Mouse (Mus musculus) limb, embryonic 12.5 days (tissue): ENCODE results near the gene Ier3. TPM values are rescaled to one million over a fixed set of nuclear protein-coding genes. Genes with fewer than 3 reads are reported as not detected.
A peak's percentile ranks its signal among the peaks of the same experiment; 100 is the strongest.

Source experiments
- ATAC-seq: fragments of 200-750 bp; cut with Nextera tagmentation; 2 replicates; pipeline ENCODE4 v1.8.0; 2017; ENCODE audit warnings: low read depth, moderate TSS enrichment; ENCODE audit not compliant: insufficient number of reproducible peaks, insufficient read depth, low FRiP score, low TSS enrichment
- H3K27ac ChIP-seq: fragments of 300-500 bp; sonication (generic); 2 replicates; pipeline ENCODE4 v1.5.1; 2016; ENCODE audit warnings: mild to moderate bottlenecking, moderate library complexity
- H3K27me3 ChIP-seq: fragments of 300-500 bp; sonication (generic); 2 replicates; pipeline ENCODE4 v1.6.1; 2016; ENCODE audit warnings: mild to moderate bottlenecking, moderate library complexity
- H3K36me3 ChIP-seq: fragments of 300-500 bp; sonication (generic); 2 replicates; pipeline ENCODE4 v1.6.1; 2016; ENCODE audit warnings: mild to moderate bottlenecking, moderate library complexity
- H3K4me1 ChIP-seq: fragments of 300-500 bp; sonication (generic); replicated peaks from 2 replicates; pipeline ENCODE4 v1.6.1; 2016
- H3K4me2 ChIP-seq: fragments of 300-500 bp; sonication (generic); 2 replicates; pipeline ENCODE4 v1.6.1; 2016; ENCODE audit warnings: mild to moderate bottlenecking, moderate library complexity
- H3K4me3 ChIP-seq: fragments of 300-500 bp; sonication (generic); replicated peaks from 2 replicates; pipeline ENCODE4 v1.5.1; 2016; ENCODE audit warnings: mild to moderate bottlenecking
- H3K9ac ChIP-seq: fragments of 300-500 bp; sonication (generic); replicated peaks from 2 replicates; pipeline ENCODE4 v1.6.1; 2016; ENCODE audit warnings: mild to moderate bottlenecking, moderate library complexity
- H3K9me3 ChIP-seq: fragments of 300-500 bp; sonication (generic); 2 replicates; pipeline ENCODE4 v1.6.1; 2016; ENCODE audit warnings: mild to moderate bottlenecking, moderate library complexity
- WGBS: fragments of 180-500 bp; shearing (Covaris S2); methylation state at CpG from one replicate; pipeline ENCODE4 v1.1.7; 2016; 5-methylcytosine and 5-hydroxymethylcytosine counted together
- polyA plus RNA-seq: library from polyadenylated mRNA; unstranded; fragments of >200 nt; fragmentation: Nextera tagmentation; extraction: Ambion mirVana; gene quantifications from 2 replicates; pipeline ENCODE4 v1.2.1, GENCODE M21; 2016

The Ier3 gene
- polyA plus RNA-seq, 1 experiment from 2014 or later: 9.9 TPM

- Histone ChIP-seq H3K9me3 (no peaks in the 10 kb centered on the region), H3K9ac (no peak overlapping the region), H3K27ac (no peak overlapping the region), H3K4me2 (no peak overlapping the region), H3K4me3 (no peak overlapping the region), H3K27me3 (no peaks in the 10 kb centered on the region), H3K4me1 (peaks cover 6% of the 10 kb centered on the region), H3K36me3 (peaks cover 42% of the 10 kb centered on the region)
- WGBS: 98% methylated on average over 1 of the region's 1 CpGs
- no peak for ATAC-seq
These were observed 37.9 kb downstream of the Ier3 start for GRCm38 (mm10) chr17:35859371-35859770.

- Histone ChIP-seq H3K4me2 (no peak overlapping the region), H3K27me3 (no peaks in the 10 kb centered on the region), H3K4me1 (peaks cover 11% of the 10 kb centered on the region), H3K9ac (no peak overlapping the region), H3K36me3 (peaks cover 41% of the 10 kb centered on the region), H3K4me3 (no peak overlapping the region), H3K27ac (no peak overlapping the region), H3K9me3 (no peaks in the 10 kb centered on the region)
- ATAC-seq: no peak
- 77% methylated on average over 2 of the region's 2 CpGs for WGBS
These were observed 38.4 kb downstream of the Ier3 start for GRCm38 (mm10) chr17:35859835-35860234.

GRCm38 (mm10) chr17:35860831-35861197, 39.3 kb downstream of the Ier3 start:
- H3K9me3 ChIP-seq: no peaks in the 10 kb centered on the region
- ATAC-seq: peak; percentile 1; the same call in 1 of the 2 replicates
- peak overlapping the region; percentile 92 for H3K27ac ChIP-seq
- H3K36me3 ChIP-seq: peaks cover 35% of the 10 kb centered on the region
- peak overlapping the region; percentile 79 for H3K9ac ChIP-seq
- H3K4me3 ChIP-seq: peak overlapping the region; percentile 73
- H3K4me2 ChIP-seq: peak overlapping the region; percentile 67
- peaks cover 15% of the 10 kb centered on the region for H3K4me1 ChIP-seq
- WGBS: 5% methylated on average over 12 of the region's 12 CpGs
- H3K27me3 ChIP-seq: no peaks in the 10 kb centered on the region

GRCm38 (mm10) chr17:35861198-35861857, 39.8 kb downstream of the Ier3 start, which contains the start of gene Nrm:
TSS of gene Nrm (plus strand) at chr17:35861318.
- H3K27ac ChIP-seq: peak within 1 kb of the TSS; percentile 92
- H3K4me1 ChIP-seq: peaks cover 15% of the 10 kb centered on the region
- H3K9ac ChIP-seq: peak within 1 kb of the TSS; percentile 79
- H3K4me2 ChIP-seq: peak within 1 kb of the TSS; percentile 67
- no peaks in the 10 kb centered on the region for H3K27me3 ChIP-seq
- peaks cover 31% of the 10 kb centered on the region for H3K36me3 ChIP-seq
- peak; percentile 89 for ATAC-seq
- no peaks in the 10 kb centered on the region for H3K9me3 ChIP-seq
- H3K4me3 ChIP-seq: peak within 1 kb of the TSS; percentile 73
- under 1% methylated on average over 47 of the region's 47 CpGs for WGBS

GRCm38 (mm10) chr17:35864832-35865353, 43.4 kb downstream of the Ier3 start:
- Histone ChIP-seq H3K4me3 (peak overlapping the region; percentile 67), H3K4me1 (peaks cover 45% of the 10 kb centered on the region), H3K36me3 (peaks cover 18% of the 10 kb centered on the region; the same call in 1 of the 2 replicates), H3K27ac (peak overlapping the region; percentile 96), H3K27me3 (no peaks in the 10 kb centered on the region), H3K9ac (peak overlapping the region; percentile 79), H3K9me3 (no peaks in the 10 kb centered on the region), H3K4me2 (peak overlapping the region; percentile 98)
- 25% methylated on average over 10 of the region's 10 CpGs for WGBS
- no peak for ATAC-seq

- Histone ChIP-seq H3K9ac (peak within 1 kb of the TSS; percentile 79), H3K4me3 (peak within 1 kb of the TSS; percentile 67), H3K27ac (peak within 1 kb of the TSS; percentile 96), H3K4me1 (peaks cover 49% of the 10 kb centered on the region), H3K27me3 (no peaks in the 10 kb centered on the region), H3K9me3 (0 out of 2 replicates have a peak, but pooled peaks cover 2% of the 10 kb centered on the region), H3K4me2 (peak within 1 kb of the TSS; percentile 98), H3K36me3 (peaks cover 26% of the 10 kb centered on the region; the same call in 1 of the 2 replicates)
- under 1% methylated on average over 47 of the region's 48 CpGs for WGBS
- peak; percentile 51 for ATAC-seq
These were observed 44.2 kb downstream of the Ier3 start, which contains the start of gene Ppp1r18 for GRCm38 (mm10) chr17:35865481-35866280. TSS of gene Ppp1r18 (plus strand) at chr17:35865593.

- Histone ChIP-seq H3K4me3 (peak overlapping the region; percentile 67), H3K27me3 (no peaks in the 10 kb centered on the region), H3K9me3 (0 out of 2 replicates have a peak, but pooled peaks cover 3% of the 10 kb centered on the region), H3K4me2 (peak overlapping the region; percentile 98), H3K4me1 (peaks cover 49% of the 10 kb centered on the region), H3K9ac (peak overlapping the region; percentile 79), H3K36me3 (peaks cover 33% of the 10 kb centered on the region), H3K27ac (peak overlapping the region; percentile 96)
- peak; percentile 44; the same call in 1 of the 2 replicates for ATAC-seq
- 1% methylated on average over 31 of the region's 38 CpGs for WGBS
These were observed 44.9 kb downstream of the Ier3 start for GRCm38 (mm10) chr17:35866281-35866831.

- peak overlapping the region; percentile 79 for H3K9ac ChIP-seq
- no peak for ATAC-seq
- H3K36me3 ChIP-seq: peaks cover 39% of the 10 kb centered on the region
- H3K9me3 ChIP-seq: 0 out of 2 replicates have a peak, but pooled peaks cover 3% of the 10 kb centered on the region
- H3K4me3 ChIP-seq: peak overlapping the region; percentile 67
- 8% methylated on average over 26 of the region's 26 CpGs for WGBS
- peaks cover 49% of the 10 kb centered on the region for H3K4me1 ChIP-seq
- H3K27ac ChIP-seq: peak overlapping the region; percentile 96
- peak overlapping the region; percentile 98 for H3K4me2 ChIP-seq
- no peaks in the 10 kb centered on the region for H3K27me3 ChIP-seq
These were observed 45.7 kb downstream of the Ier3 start for GRCm38 (mm10) chr17:35866911-35867890.

- Histone ChIP-seq H3K9ac (peak overlapping the region; percentile 79), H3K9me3 (0 out of 2 replicates have a peak, but pooled peaks cover 3% of the 10 kb centered on the region), H3K4me1 (peaks cover 50% of the 10 kb centered on the region), H3K4me2 (peak overlapping the region; percentile 98), H3K36me3 (peaks cover 47% of the 10 kb centered on the region), H3K4me3 (peak overlapping the region; percentile 67), H3K27ac (peak overlapping the region; percentile 76), H3K27me3 (no peaks in the 10 kb centered on the region)
- 33% methylated on average over 17 of the region's 17 CpGs for whole genome bisulfite sequencing
- ATAC-seq: no peak
These were observed 46.8 kb downstream of the Ier3 start for GRCm38 (mm10) chr17:35868165-35868820.
